Mouse (Mus musculus) forebrain, postnatal 0 days (tissue): ENCODE data around the gene Ccnc. TPM values are rescaled to one million over a fixed set of nuclear protein-coding genes. Genes with fewer than 3 reads are reported as not detected.

Experiments used
- ATAC-seq: fragments of 200-750 bp; cut with Nextera tagmentation; 2 replicates; pipeline ENCODE4 v1.8.0; 2017; ENCODE audit warnings: mild to moderate bottlenecking, moderate library complexity
- DNase-seq: peaks from one replicate; pipeline ENCODE4 v3.0.0-alpha.2; 2015
- H3K27ac ChIP-seq: fragments of 300-500 bp; sonication (generic); 2 replicates; pipeline ENCODE4 v1.5.1; 2014; ENCODE audit warnings: low read depth, mild to moderate bottlenecking, antibody characterized with exemption, low read length, moderate library complexity, mixed read lengths
- H3K27me3 ChIP-seq: fragments of 300-500 bp; sonication (generic); 2 replicates; pipeline ENCODE4 v1.6.1; 2014; ENCODE audit warnings: mild to moderate bottlenecking, low read length, mixed read lengths; ENCODE audit not compliant: insufficient read depth
- H3K36me3 ChIP-seq: fragments of 300-500 bp; sonication (generic); 2 replicates; pipeline ENCODE4 v1.6.1; 2014; ENCODE audit warnings: mild to moderate bottlenecking, moderate library complexity; ENCODE audit not compliant: insufficient read depth
- H3K4me1 ChIP-seq: fragments of 300-500 bp; sonication (generic); 2 replicates; pipeline ENCODE4 v1.6.1; 2014; ENCODE audit warnings: antibody characterized with exemption; ENCODE audit not compliant: insufficient read depth
- H3K4me2 ChIP-seq: fragments of 300-500 bp; sonication (generic); 2 replicates; pipeline ENCODE4 v1.6.1; 2014; ENCODE audit warnings: low read depth, mild to moderate bottlenecking, moderate library complexity
- H3K4me3 ChIP-seq: fragments of 300-500 bp; sonication (generic); 2 replicates; pipeline ENCODE4 v1.5.1; 2014; ENCODE audit warnings: low read depth, low read length, mixed read lengths
- H3K9ac ChIP-seq: fragments of 300-500 bp; sonication (generic); 2 replicates; pipeline ENCODE4 v1.6.1; 2014; ENCODE audit warnings: mild to moderate bottlenecking
- H3K9me3 ChIP-seq: fragments of 300-500 bp; sonication (generic); 2 replicates; pipeline ENCODE4 v1.6.1; 2016; ENCODE audit warnings: low read length
- CTCF ChIP-seq: sonication (generic); IDR thresholded peaks from 2 replicates; pipeline ENCODE4 v1.5.1; 2016; ENCODE audit warnings: antibody characterized with exemption, control low read depth, low read depth
- WGBS: fragments of 180-500 bp; shearing (Covaris S2); extraction: QIAGEN DNeasy Blood & Tissue Kit; methylation state at CpG from one replicate; pipeline ENCODE4 v1.1.7; 2014; 5-methylcytosine and 5-hydroxymethylcytosine counted together
- polyA plus RNA-seq: library from polyadenylated mRNA; unstranded; fragments of >200 nt; fragmentation: Nextera tagmentation; extraction: Ambion mirVana; gene quantifications from 2 replicates; pipeline ENCODE4 v1.2.1, GENCODE M21; 2015
- total RNA-seq: library from RNA; depleted of rRNA; stranded (reverse); fragments of >200 nt; gene quantifications from 2 replicates; pipeline ENCODE4 v1.2.3, GENCODE M21; 2014

The Ccnc gene
- total and polyA plus RNA-seq, 2 experiments from 2014 or later: 40.8 to 56.0 TPM

DNA sequence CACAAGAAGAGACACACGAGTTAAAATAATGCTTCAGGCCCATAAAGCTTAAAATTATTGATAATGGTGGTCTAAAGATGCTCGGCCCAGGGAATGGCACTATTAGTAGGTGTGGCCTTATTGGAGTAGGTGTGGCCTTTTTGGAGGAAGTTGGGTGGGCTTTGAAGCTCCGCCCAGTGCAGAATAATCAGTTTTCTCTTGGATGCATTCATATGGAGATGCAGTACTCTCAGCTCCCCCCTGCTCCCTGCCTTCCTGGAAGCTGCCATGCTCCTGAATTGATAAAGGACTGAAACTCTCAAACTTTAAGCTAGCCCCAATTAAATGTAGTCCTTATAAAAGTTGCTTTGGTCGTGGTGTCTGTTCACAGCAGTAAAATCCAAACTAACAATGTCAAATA lies 36.3 kb downstream of the Ccnc start:
- Histone ChIP-seq H3K9me3 (0 out of 2 replicates have a peak, but pooled peaks cover 3% of the 10 kb centered on the region), H3K36me3 (no peaks in the 10 kb centered on the region), H3K27me3 (no peaks in the 10 kb centered on the region), H3K27ac (no peak overlapping the region), H3K9ac (no peak overlapping the region), H3K4me2 (no peak overlapping the region), H3K4me1 (no peaks in the 10 kb centered on the region), H3K4me3 (no peak overlapping the region)
- WGBS: 79% methylated on average over 4 of the region's 4 CpGs
- no peak for DNase-seq
- TF ChIP-seq CTCF: no peak
- no peak for ATAC-seq

- ATAC-seq (peak; percentile 46), DNase-seq (peak; percentile 19)
- peak overlapping the region; percentile 61 for H3K4me3 ChIP-seq
- no peaks in the 10 kb centered on the region for H3K27me3 ChIP-seq
- H3K4me2 ChIP-seq: peak overlapping the region; percentile 60
- H3K9me3 ChIP-seq: no peaks in the 10 kb centered on the region
- H3K36me3 ChIP-seq: no peaks in the 10 kb centered on the region
- WGBS: 17% methylated on average over 14 of the region's 14 CpGs
- H3K4me1 ChIP-seq: no peaks in the 10 kb centered on the region
- 0 out of 2 replicates have a peak overlapping the region, but pooled peaks have one; percentile 3 for H3K27ac ChIP-seq
- peak overlapping the region; percentile 65 for H3K9ac ChIP-seq
- TF ChIP-seq CTCF: no peak
Measured at GRCm38 (mm10) chr4:21766171-21766862, 38.8 kb downstream of the Ccnc start.

DNA sequence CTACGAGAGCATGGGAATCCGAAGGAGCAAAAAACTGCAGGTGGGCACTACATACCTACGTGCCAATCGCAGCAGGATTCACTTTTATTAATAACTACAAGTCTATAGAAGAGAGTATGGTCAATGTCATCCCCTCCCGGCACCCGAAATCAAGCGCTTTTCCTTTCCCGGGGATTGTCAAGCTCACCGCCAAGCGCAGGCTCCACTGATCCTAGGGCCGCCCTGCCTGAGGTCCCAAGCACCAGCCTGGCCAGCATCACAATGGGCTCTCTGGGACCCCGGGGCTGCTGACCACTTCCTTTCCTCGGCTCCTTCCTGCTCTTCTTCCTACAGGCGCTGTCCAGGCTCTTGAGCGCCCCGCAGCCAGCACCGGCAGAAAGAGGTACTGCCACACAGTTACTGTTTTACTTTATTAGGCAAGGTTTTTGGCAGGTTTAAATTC lies 39.4 kb downstream of the Ccnc start, which contains the start of the genes Usp45 and Tstd3:
Usp45 (plus strand) TSS at position 294 of the 442 bp plus-strand sequence.
Tstd3 (minus strand) TSS at position 350 of the 442 bp plus-strand sequence.
- peak within 1 kb of the TSS; percentile 61 for H3K4me3 ChIP-seq
- H3K4me1 ChIP-seq: no peaks in the 10 kb centered on the region
- H3K27me3 ChIP-seq: no peaks in the 10 kb centered on the region
- 0 out of 2 replicates have a peak within 1 kb of the TSS, but pooled peaks have one; percentile 3 for H3K27ac ChIP-seq
- 2% methylated on average over 17 of the region's 17 CpGs for WGBS
- peak within 1 kb of the TSS; percentile 60 for H3K4me2 ChIP-seq
- peak; percentile 88 for TF ChIP-seq CTCF
- DNase-seq (peak; percentile 87), ATAC-seq (peak; percentile 96)
- no peaks in the 10 kb centered on the region for H3K9me3 ChIP-seq
- H3K36me3 ChIP-seq: no peaks in the 10 kb centered on the region
- peak within 1 kb of the TSS; percentile 65 for H3K9ac ChIP-seq

DNA sequence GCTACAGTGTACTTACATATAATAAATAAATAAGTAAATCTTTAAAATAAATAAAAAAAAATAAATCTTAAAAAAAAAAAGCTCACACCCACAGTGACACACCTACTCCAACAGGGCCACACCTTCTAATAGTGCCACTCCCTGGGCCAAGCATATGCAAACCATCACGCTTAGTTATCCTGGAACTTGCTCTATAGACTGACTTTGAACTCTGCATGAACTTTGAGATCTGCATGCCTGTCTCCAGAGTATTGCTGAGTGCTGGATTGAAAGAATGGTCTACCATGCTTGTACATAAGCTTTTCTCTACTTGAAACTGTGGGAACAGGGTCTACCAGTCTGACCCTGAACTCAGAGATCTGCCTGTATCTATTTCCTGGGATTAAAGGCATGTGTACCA lies 43.6 kb downstream of the Ccnc start:
- H3K9ac ChIP-seq: no peak overlapping the region
- H3K27ac ChIP-seq: no peak overlapping the region
- 88% methylated on average over 1 of the region's 1 CpGs for WGBS
- H3K27me3 ChIP-seq: no peaks in the 10 kb centered on the region
- H3K4me1 ChIP-seq: no peaks in the 10 kb centered on the region
- no peaks in the 10 kb centered on the region for H3K9me3 ChIP-seq
- H3K4me2 ChIP-seq: no peak overlapping the region
- H3K36me3 ChIP-seq: no peaks in the 10 kb centered on the region
- no peak for ATAC-seq
- no peak for TF ChIP-seq CTCF
- H3K4me3 ChIP-seq: no peak overlapping the region
- DNase-seq: no peak

DNA sequence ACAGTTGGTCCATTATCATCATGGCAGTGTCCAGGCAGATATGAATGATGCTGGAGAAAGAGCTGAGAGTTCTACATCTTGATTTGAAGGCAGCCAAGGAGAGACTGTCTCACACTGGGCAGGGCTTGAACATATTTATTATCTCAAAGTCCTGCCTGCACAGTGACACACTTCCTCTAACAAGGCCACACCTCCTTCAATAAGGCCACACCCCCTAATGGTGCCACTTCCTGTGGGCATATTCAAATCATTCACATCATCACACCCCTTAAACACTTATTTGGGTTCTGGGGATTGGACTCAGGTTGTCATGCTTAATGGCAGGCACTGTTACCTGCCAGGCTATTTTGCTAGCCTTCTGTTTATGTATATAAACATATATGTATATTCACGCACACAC lies 44.8 kb downstream of the Ccnc start:
- no peak for TF ChIP-seq CTCF
- Histone ChIP-seq H3K9me3 (no peaks in the 10 kb centered on the region), H3K4me3 (no peak overlapping the region), H3K4me1 (peaks cover 1% of the 10 kb centered on the region), H3K9ac (no peak overlapping the region), H3K4me2 (no peak overlapping the region), H3K27ac (no peak overlapping the region), H3K27me3 (no peaks in the 10 kb centered on the region), H3K36me3 (no peaks in the 10 kb centered on the region)
- 100% methylated on average over 1 of the region's 1 CpGs for WGBS
- ATAC-seq (no peak), DNase-seq (no peak)

- WGBS: 3% methylated on average over 46 of the region's 46 CpGs
- H3K4me2 ChIP-seq: peak overlapping the region; percentile 52
- ATAC-seq (peak; percentile 98), DNase-seq (peak; percentile 94)
- H3K36me3 ChIP-seq: 0 out of 2 replicates have a peak, but pooled peaks cover 1% of the 10 kb centered on the region
- H3K27me3 ChIP-seq: no peaks in the 10 kb centered on the region
- H3K9ac ChIP-seq: peak overlapping the region; percentile 85
- H3K4me1 ChIP-seq: peaks cover 5% of the 10 kb centered on the region
- no peaks in the 10 kb centered on the region for H3K9me3 ChIP-seq
- 0 out of 2 replicates have a peak overlapping the region, but pooled peaks have one; percentile 47 for H3K27ac ChIP-seq
- no peak for TF ChIP-seq CTCF
- peak overlapping the region; percentile 71 for H3K4me3 ChIP-seq
Measured at GRCm38 (mm10) chr4:21776091-21776945, 48.8 kb downstream of the Ccnc start.

DNA sequence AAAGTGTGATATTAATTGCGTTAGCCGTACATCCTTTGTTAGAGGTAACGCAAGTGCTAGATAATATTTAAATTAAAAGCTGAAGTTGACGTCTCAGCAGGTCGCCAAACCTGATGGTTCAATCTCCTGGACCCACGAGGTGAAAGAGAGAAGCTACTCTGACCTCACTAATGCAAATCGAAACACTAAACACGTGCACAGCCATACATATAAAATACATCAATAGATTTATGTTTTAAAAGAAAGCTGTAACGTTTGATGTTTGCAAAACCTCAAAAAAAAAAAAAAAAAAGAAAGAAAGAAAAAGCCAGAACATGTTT lies 49.4 kb downstream of the Ccnc start:
- H3K27ac ChIP-seq: no peak overlapping the region
- DNase-seq (no peak), ATAC-seq (no peak)
- peaks cover 5% of the 10 kb centered on the region for H3K4me1 ChIP-seq
- no peaks in the 10 kb centered on the region for H3K27me3 ChIP-seq
- H3K4me2 ChIP-seq: peak overlapping the region; percentile 52
- 5% methylated on average over 9 of the region's 9 CpGs for WGBS
- H3K36me3 ChIP-seq: 0 out of 2 replicates have a peak, but pooled peaks cover 7% of the 10 kb centered on the region
- peak overlapping the region; percentile 71 for H3K4me3 ChIP-seq
- no peaks in the 10 kb centered on the region for H3K9me3 ChIP-seq
- H3K9ac ChIP-seq: peak overlapping the region; percentile 85
- TF ChIP-seq CTCF: no peak
